Mouse (Mus musculus) E14TG2a.4 (cell line): ENCODE results near the gene Akr1b7.

Experiments used
- CTCF ChIP-seq: conservative IDR thresholded peaks from 2 replicates; pipeline ENCODE4 v1.5.1; 2014; ENCODE audit warnings: low read length
- NANOG ChIP-seq: IDR thresholded peaks from 2 replicates; pipeline ENCODE4 v1.6.1; 2014; ENCODE audit warnings: borderline replicate concordance, low read length, mixed read lengths
- POU5F1 ChIP-seq: IDR thresholded peaks from 2 replicates; pipeline ENCODE4 v1.6.1; 2014; ENCODE audit warnings: low read length, borderline replicate concordance

DNA sequence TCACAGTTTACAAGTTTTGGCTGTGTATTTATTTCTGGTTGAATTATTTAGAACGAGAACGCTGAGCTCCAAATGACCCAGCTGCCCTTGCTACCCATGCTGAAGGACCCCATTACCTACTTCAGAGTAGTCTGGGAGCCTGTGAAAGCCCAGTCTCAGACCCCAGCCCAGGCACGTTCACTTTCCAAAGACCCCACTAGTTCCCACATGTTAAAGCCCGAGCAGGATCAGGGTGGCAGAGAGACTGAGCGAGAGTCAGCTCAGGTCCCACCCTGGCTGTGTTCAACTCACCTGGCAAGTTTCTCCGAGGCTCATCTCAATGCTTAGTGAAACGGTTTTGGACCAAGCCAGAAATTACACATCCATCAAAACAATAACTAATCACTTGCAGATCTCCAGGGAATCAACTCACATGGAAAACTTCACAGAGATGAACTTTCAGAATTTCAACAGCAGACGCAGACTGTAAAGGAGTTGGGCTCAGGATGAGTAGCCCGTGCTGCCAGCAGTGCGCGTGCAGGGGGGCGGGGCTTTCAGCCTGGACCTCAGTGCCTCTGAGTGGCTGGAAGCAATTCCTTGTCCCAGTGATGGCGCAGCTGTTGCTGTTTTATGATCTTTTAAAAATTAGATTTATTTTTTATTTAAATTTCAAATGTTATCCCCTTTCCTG lies 27.3 kb upstream of the Akr1b7 start:
- no peak for TF ChIP-seq CTCF
- no peak for TF ChIP-seq POU5F1
- no peak for TF ChIP-seq NANOG
